Mouse (Mus musculus) MEL (cell line): ENCODE measurements at regions not wholly inside any gene's neighbourhood (a gene's known extent, or its start where the extent isn't known, plus 50 kb on each side); places are given as distances from the start of the nearest gene placed in this dataset.

Experiments
- DNase-seq: peaks from one replicate; pipeline ENCODE4 v3.0.0; 2011; ENCODE audit warnings: low read depth, low spot score
- H3K27ac ChIP-seq: 2 replicates; pipeline ENCODE4 v1.5.1; 2012; ENCODE audit warnings: low read depth, mild to moderate bottlenecking, control low read depth, low read length, moderate library complexity; ENCODE audit not compliant: control insufficient read depth
- H3K27me3 ChIP-seq, 2 experiments: fragments of 150-350 bp in 1 of 2; sonication (generic) in 1 of 2; 2 replicates each; pipeline ENCODE4 v1.6.1; 2012; ENCODE audit warnings: low read length in 2 of 2, mild to moderate bottlenecking in 2 of 2, improper control_type of control experiment in 1 of 2, moderate library complexity in 1 of 2; ENCODE audit not compliant: insufficient read depth in 2 of 2, control insufficient read depth in 1 of 2
- H3K36me3 ChIP-seq, 2 experiments: 2 replicates each; pipeline ENCODE4 v1.6.1; 2012 to 2014; ENCODE audit warnings: low read length in 2 of 2, improper control_type of control experiment in 1 of 2, inconsistent platforms in 1 of 2, mild to moderate bottlenecking in 1 of 2; ENCODE audit not compliant: insufficient read depth in 2 of 2, control insufficient read depth in 1 of 2
- H3K4me1 ChIP-seq, 2 experiments: fragments of 150-350 bp in 1 of 2; sonication (generic) in 1 of 2; 2 replicates each; pipeline ENCODE4 v1.6.1; 2012; ENCODE audit warnings: low read length in 2 of 2, improper control_type of control experiment in 1 of 2, mild to moderate bottlenecking in 1 of 2; ENCODE audit not compliant: insufficient read depth in 2 of 2, control insufficient read depth in 1 of 2
- H3K4me3 ChIP-seq, 2 experiments: fragments of 150-350 bp in 1 of 2; sonication (generic) in 1 of 2; 2 replicates each; pipeline ENCODE4 v1.5.1; 2012; ENCODE audit warnings: low read depth in 2 of 2, low read length in 2 of 2, mild to moderate bottlenecking in 2 of 2, moderate library complexity in 2 of 2, control low read depth in 1 of 2, improper control_type of control experiment in 1 of 2; ENCODE audit not compliant: control insufficient read depth in 1 of 2, insufficient read depth in 1 of 2
- H3K79me2 ChIP-seq: 2 replicates; pipeline ENCODE4 v1.6.1; 2012; ENCODE audit warnings: mild to moderate bottlenecking, low read length, moderate library complexity; ENCODE audit not compliant: control insufficient read depth, poor library complexity, insufficient read depth
- H3K9ac ChIP-seq: 2 replicates; pipeline ENCODE4 v1.6.1; 2012; ENCODE audit warnings: low read depth, mild to moderate bottlenecking, control low read depth, low read length, moderate library complexity; ENCODE audit not compliant: control insufficient read depth, poor library complexity, severe bottlenecking
- H3K9me3 ChIP-seq: fragments of 150-350 bp; sonication (generic); replicated peaks from 2 replicates; pipeline ENCODE4 v1.6.1; 2012; ENCODE audit warnings: mild to moderate bottlenecking, low read length, improper control_type of control experiment, moderate library complexity; ENCODE audit not compliant: insufficient read depth
- BHLHE40 ChIP-seq: IDR thresholded peaks from 2 replicates; pipeline ENCODE4 v1.6.1; 2012; ENCODE audit warnings: low read depth, mild to moderate bottlenecking, inconsistent platforms, low read length, improper control_type of control experiment, borderline replicate concordance
- CHD2 ChIP-seq: IDR thresholded peaks from 2 replicates; pipeline ENCODE4 v1.6.1; 2011; ENCODE audit warnings: low read length, improper control_type of control experiment
- ETS1 ChIP-seq: IDR thresholded peaks from 2 replicates; pipeline ENCODE4 v1.6.1; 2012; ENCODE audit warnings: low read depth, mild to moderate bottlenecking, inconsistent platforms, low read length, improper control_type of control experiment, moderate library complexity
- GABPA ChIP-seq: IDR thresholded peaks from 2 replicates; pipeline ENCODE4 v1.6.1; 2012; ENCODE audit warnings: low read depth, mild to moderate bottlenecking, inconsistent platforms, low read length, improper control_type of control experiment, moderate library complexity
- GATA1 ChIP-seq: IDR thresholded peaks from 2 replicates; pipeline ENCODE4 v1.6.1; 2011; ENCODE audit warnings: low read depth, low read length, improper control_type of control experiment
- KAT2A ChIP-seq: conservative IDR thresholded peaks from 2 replicates; pipeline ENCODE4 v1.6.1; 2012; ENCODE audit warnings: low read depth, low read length, improper control_type of control experiment, inconsistent platforms
- MAFK ChIP-seq: IDR thresholded peaks from 2 replicates; pipeline ENCODE4 v1.6.1; 2011; ENCODE audit warnings: low read depth, mild to moderate bottlenecking, low read length, improper control_type of control experiment, borderline replicate concordance
- MEF2A ChIP-seq: IDR thresholded peaks from 2 replicates; pipeline ENCODE4 v1.6.1; 2014; ENCODE audit warnings: low read depth, mild to moderate bottlenecking, inconsistent platforms, low read length, improper control_type of control experiment; ENCODE audit not compliant: poor library complexity, insufficient replicate concordance, severe bottlenecking; ENCODE audit errors: extremely low read depth
- MXI1 ChIP-seq: IDR thresholded peaks from 2 replicates; pipeline ENCODE4 v1.6.1; 2011; ENCODE audit warnings: mild to moderate bottlenecking, low read depth, low read length, improper control_type of control experiment
- MYC ChIP-seq: IDR thresholded peaks from 2 replicates; pipeline ENCODE4 v1.6.1; 2011; ENCODE audit warnings: low read depth, mild to moderate bottlenecking, low read length, improper control_type of control experiment, moderate library complexity
- NELFE ChIP-seq: IDR thresholded peaks from 2 replicates; pipeline ENCODE4 v1.6.1; 2011; ENCODE audit warnings: low read depth, low read length, improper control_type of control experiment
- POLR2AphosphoS2 ChIP-seq: IDR thresholded peaks from 2 replicates; pipeline ENCODE4 v1.6.1; 2011; ENCODE audit warnings: low read length, improper control_type of control experiment
- SIN3A ChIP-seq: IDR thresholded peaks from 2 replicates; pipeline ENCODE4 v1.6.1; 2012; ENCODE audit warnings: low read length, improper control_type of control experiment, inconsistent platforms
- TBP ChIP-seq: IDR thresholded peaks from 2 replicates; pipeline ENCODE4 v1.8.0; 2011; ENCODE audit warnings: low read depth, low read length, improper control_type of control experiment
- UBTF ChIP-seq: IDR thresholded peaks from 2 replicates; pipeline ENCODE4 v1.6.1; 2012; ENCODE audit warnings: low read depth, mild to moderate bottlenecking, inconsistent platforms, low read length, improper control_type of control experiment, moderate library complexity, borderline replicate concordance; ENCODE audit not compliant: insufficient read depth
- USF1 ChIP-seq: IDR thresholded peaks from 2 replicates; pipeline ENCODE4 v1.6.1; 2014; ENCODE audit warnings: low read depth, mild to moderate bottlenecking, inconsistent platforms, low read length, improper control_type of control experiment, moderate library complexity
- ZC3H11A ChIP-seq: IDR thresholded peaks from 2 replicates; pipeline ENCODE4 v1.6.1; 2012; ENCODE audit warnings: low read depth, mild to moderate bottlenecking, inconsistent platforms, low read length, improper control_type of control experiment
- ZKSCAN1 ChIP-seq: IDR thresholded peaks from 2 replicates; pipeline ENCODE4 v1.6.1; 2012; ENCODE audit warnings: low read depth, mild to moderate bottlenecking, inconsistent platforms, low read length, improper control_type of control experiment, moderate library complexity
- ZNF384 ChIP-seq: IDR thresholded peaks from 2 replicates; pipeline ENCODE4 v1.6.1; 2012; ENCODE audit warnings: low read depth, mild to moderate bottlenecking, inconsistent platforms, low read length, improper control_type of control experiment

DNA sequence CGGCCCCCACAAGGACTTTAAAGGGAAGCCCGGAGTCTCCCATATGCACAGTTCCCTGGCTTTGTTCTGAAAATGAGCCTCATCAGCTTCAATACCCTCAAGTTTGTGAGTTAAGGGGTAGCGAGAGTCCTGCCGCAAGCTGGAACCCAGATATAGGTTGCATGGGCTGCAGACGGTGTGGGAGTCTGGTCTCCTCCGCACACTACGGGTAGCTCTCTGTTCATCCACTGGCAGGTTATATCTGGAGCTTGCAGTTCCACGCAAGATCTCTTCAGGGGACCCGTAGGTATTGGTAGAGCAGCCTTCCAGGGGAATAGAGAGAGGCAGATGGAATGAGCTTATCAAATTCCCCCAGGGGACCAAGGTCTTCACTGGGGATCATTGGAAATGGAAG lies 400.1 kb upstream of the Kazn start:
- TF ChIP-seq BHLHE40 (no peak), SIN3A (no peak), KAT2A (no peak), POLR2AphosphoS2 (no peak), USF1 (no peak), ETS1 (no peak), MAFK (no peak), MYC (no peak), MXI1 (no peak), CHD2 (no peak), UBTF (no peak), ZC3H11A (no peak), ZNF384 (no peak), GATA1 (no peak), GABPA (no peak), MEF2A (no peak)
- Histone ChIP-seq H3K79me2 (no peaks in the 10 kb centered on the region), H3K9ac (no peak overlapping the region), H3K4me1 (no peaks in the 10 kb centered on the region), H3K36me3 (no peaks in the 10 kb centered on the region), H3K27ac (no peak overlapping the region), H3K9me3 (no peaks in the 10 kb centered on the region), H3K4me3 (no peak overlapping the region), H3K27me3 (no peaks in the 10 kb centered on the region)
- DNase-seq = no peak

GRCm38 (mm10) chr4:142638733-142639339 lies 399.6 kb upstream of the Kazn start:
- Histone ChIP-seq H3K4me1 (no peaks in the 10 kb centered on the region), H3K27me3 (no peaks in the 10 kb centered on the region), H3K4me3 (no peak overlapping the region), H3K27ac (no peak overlapping the region), H3K9me3 (no peaks in the 10 kb centered on the region), H3K9ac (no peak overlapping the region), H3K36me3 (no peaks in the 10 kb centered on the region), H3K79me2 (no peaks in the 10 kb centered on the region)
- DNase-seq = no peak
- TF ChIP-seq GABPA = no peak
- TF ChIP-seq KAT2A = no peak
- no peak for TF ChIP-seq MAFK
- no peak for TF ChIP-seq TBP
- TF ChIP-seq NELFE = no peak
- no peak for TF ChIP-seq GATA1
- no peak for TF ChIP-seq ZC3H11A
- no peak for TF ChIP-seq ZKSCAN1
